Mouse (Mus musculus) thymus, adult 18-20 months (tissue): ENCODE measurements around the gene Ddi2.

Source experiments
- DNase-seq, 2 experiments: peaks; one replicate each; pipeline ENCODE4 v3.0.0; 2022; ENCODE audit warnings: mixed read lengths in 2 of 2

Ddi2 gene

GRCm38 (mm10) chr4:141688505-141688904 is 34.7 kb downstream of the Ddi2 start:
- no peak for DNase-seq

GRCm38 (mm10) chr4:141686525-141686924 is 36.7 kb downstream of the Ddi2 start:
- DNase-seq, result no peak

- DNase-seq, result no peak
Observed at GRCm38 (mm10) chr4:141686093-141686492, 37.1 kb downstream of the Ddi2 start.

- DNase-seq, result no peak
Observed at GRCm38 (mm10) chr4:141685499-141685898, 37.7 kb downstream of the Ddi2 start, which contains the start of gene Rsc1a1. Rsc1a1 (minus strand) TSS chr4:141685599.

GRCm38 (mm10) chr4:141682706-141683230 is 40.5 kb downstream of the Ddi2 start:
- no peak for DNase-seq

GRCm38 (mm10) chr4:141681767-141682166 is 41.5 kb downstream of the Ddi2 start:
- DNase-seq, result no peak

- no peak for DNase-seq
Observed at GRCm38 (mm10) chr4:141680892-141681291, 42.3 kb downstream of the Ddi2 start.

GRCm38 (mm10) chr4:141679016-141679415 is 44.2 kb downstream of the Ddi2 start:
- DNase-seq, result no peak

- no peak for DNase-seq
Observed at GRCm38 (mm10) chr4:141676462-141676979, 46.7 kb downstream of the Ddi2 start.

- DNase-seq, result no peak
Observed at GRCm38 (mm10) chr4:141672325-141672724, 50.9 kb downstream of the Ddi2 start.

GRCm38 (mm10) chr4:141671389-141671788 is 51.8 kb downstream of the Ddi2 start:
- DNase-seq, result no peak

GRCm38 (mm10) chr4:141669898-141670712 is 53.1 kb downstream of the Ddi2 start:
- no peak for DNase-seq

GRCm38 (mm10) chr4:141664799-141665198 is 58.4 kb downstream of the Ddi2 start, which contains the start of gene Plekhm2:
Plekhm2 (minus strand) TSS chr4:141664899.
- no peak for DNase-seq

- peak; percentile 38 to 58 for DNase-seq
Observed at GRCm38 (mm10) chr4:141664011-141664745, 59.0 kb downstream of the Ddi2 start.

- peak in 1 of 2 experiments; percentile 21 for DNase-seq
Observed at GRCm38 (mm10) chr4:141663122-141663931, 59.9 kb downstream of the Ddi2 start.

GRCm38 (mm10) chr4:141660884-141661283 is 62.3 kb downstream of the Ddi2 start:
- DNase-seq, result no peak

GRCm38 (mm10) chr4:141659739-141660138 is 63.5 kb downstream of the Ddi2 start:
- DNase-seq, result no peak

- no peak for DNase-seq
Observed at GRCm38 (mm10) chr4:141658846-141659484, 64.3 kb downstream of the Ddi2 start.

- no peak for DNase-seq
Observed at GRCm38 (mm10) chr4:141656932-141657331, 66.3 kb downstream of the Ddi2 start.

- DNase-seq, result no peak
Observed at GRCm38 (mm10) chr4:141655908-141656608, 67.2 kb downstream of the Ddi2 start.

- no peak for DNase-seq
Observed at GRCm38 (mm10) chr4:141654509-141654908, 68.7 kb downstream of the Ddi2 start.
